Mouse (Mus musculus): Measurements from ENCODE around the gene Chrna1.

The Chrna1 gene

GRCm38 (mm10) chr2:73580166-73580565 lies at the start of gene Chrna1:
Gene Chrna1 (minus strand): TSS chr2:73580338.
- no peak for DNase-seq (ENCODE audit: low spot score)

GRCm38 (mm10) chr2:73618486-73619052 lies 38.4 kb upstream of the Chrna1 start:
- DNase-seq (ENCODE audit: low spot score) = no peak

- no peak for DNase-seq (ENCODE audit: low spot score)
Measured at GRCm38 (mm10) chr2:73616434-73617057, 36.4 kb upstream of the Chrna1 start.

- no peak for DNase-seq (ENCODE audit: low spot score)
Measured at GRCm38 (mm10) chr2:73615456-73615855, 35.3 kb upstream of the Chrna1 start.

GRCm38 (mm10) chr2:73614303-73614702 lies 34.2 kb upstream of the Chrna1 start:
- no peak for DNase-seq (ENCODE audit: low spot score)

- DNase-seq (ENCODE audit: low spot score) = no peak
Measured at GRCm38 (mm10) chr2:73612941-73613340, 32.8 kb upstream of the Chrna1 start.

- DNase-seq (ENCODE audit: low spot score) = no peak
Measured at GRCm38 (mm10) chr2:73612367-73612914, 32.3 kb upstream of the Chrna1 start.

- DNase-seq (ENCODE audit: low spot score) = no peak
Measured at GRCm38 (mm10) chr2:73611798-73612197, 31.7 kb upstream of the Chrna1 start.

GRCm38 (mm10) chr2:73609724-73610210 lies 29.6 kb upstream of the Chrna1 start:
- no peak for DNase-seq (ENCODE audit: low spot score)

GRCm38 (mm10) chr2:73609067-73609723 lies 29.1 kb upstream of the Chrna1 start:
- no peak for DNase-seq (ENCODE audit: low spot score)

- DNase-seq (ENCODE audit: low spot score) = no peak
Measured at GRCm38 (mm10) chr2:73608391-73608790, 28.3 kb upstream of the Chrna1 start.

- no peak for DNase-seq (ENCODE audit: low spot score)
Measured at GRCm38 (mm10) chr2:73607609-73608008, 27.5 kb upstream of the Chrna1 start.

GRCm38 (mm10) chr2:73607146-73607545 lies 27.0 kb upstream of the Chrna1 start:
- DNase-seq (ENCODE audit: low spot score) = no peak

GRCm38 (mm10) chr2:73606616-73607015 lies 26.5 kb upstream of the Chrna1 start:
- DNase-seq (ENCODE audit: low spot score) = no peak

- peak; percentile 72 for DNase-seq (ENCODE audit: low spot score)
Measured at GRCm38 (mm10) chr2:73605077-73605476, 24.9 kb upstream of the Chrna1 start.

GRCm38 (mm10) chr2:73604579-73604978 lies 24.4 kb upstream of the Chrna1 start:
- DNase-seq (ENCODE audit: low spot score) = no peak

- no peak for DNase-seq (ENCODE audit: low spot score)
Measured at GRCm38 (mm10) chr2:73600650-73601049, 20.5 kb upstream of the Chrna1 start.

GRCm38 (mm10) chr2:73597772-73598171 lies 17.6 kb upstream of the Chrna1 start:
- DNase-seq (ENCODE audit: low spot score) = no peak

GRCm38 (mm10) chr2:73596786-73597185 lies 16.6 kb upstream of the Chrna1 start:
- DNase-seq (ENCODE audit: low spot score) = peak; percentile 71

- no peak for DNase-seq (ENCODE audit: low spot score)
Measured at GRCm38 (mm10) chr2:73596326-73596725, 16.2 kb upstream of the Chrna1 start.

- no peak for DNase-seq (ENCODE audit: low spot score)
Measured at GRCm38 (mm10) chr2:73593101-73593439, 12.9 kb upstream of the Chrna1 start.

- peak; percentile 69 for DNase-seq (ENCODE audit: low spot score)
Measured at GRCm38 (mm10) chr2:73592231-73593100, 12.3 kb upstream of the Chrna1 start.

All from layer of hippocampus, adult 9-10 months (tissue).